Mouse (Mus musculus) urinary bladder, adult 18-20 months (tissue): ENCODE results near the gene P2ry4.

Experiments
- DNase-seq, 2 experiments: peaks; one replicate each; pipeline ENCODE4 v3.0.0; 2022; ENCODE audit warnings: low spot score in 2 of 2, mixed read lengths in 2 of 2

The P2ry4 gene

GRCm38 (mm10) chrX:100594791-100595190 lies at the start of gene P2ry4:
P2ry4 (minus strand) TSS chrX:100594869.
- DNase-seq: no peak

DNA sequence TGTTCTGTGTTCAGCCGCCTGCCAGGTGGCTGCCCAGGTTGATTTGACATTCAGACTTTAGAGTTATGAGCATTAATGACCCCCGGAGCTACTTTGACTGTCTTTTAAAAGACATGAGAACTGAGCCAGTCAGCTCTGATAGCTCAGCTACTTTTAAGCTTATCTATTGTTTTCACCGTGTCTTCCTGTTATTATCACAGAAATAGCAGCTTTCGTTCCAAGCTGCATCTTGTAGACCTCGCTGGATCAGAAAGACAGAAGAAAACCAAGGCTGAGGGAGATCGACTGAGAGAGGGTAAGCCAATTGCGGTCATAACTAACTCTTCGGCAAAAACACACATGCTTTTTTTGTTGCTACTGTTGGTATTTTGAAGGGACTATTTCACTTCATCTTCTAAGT lies 43.8 kb upstream of the P2ry4 start:
- no peak for DNase-seq

GRCm38 (mm10) chrX:100629076-100629475 lies 34.4 kb upstream of the P2ry4 start:
- DNase-seq: no peak

DNA sequence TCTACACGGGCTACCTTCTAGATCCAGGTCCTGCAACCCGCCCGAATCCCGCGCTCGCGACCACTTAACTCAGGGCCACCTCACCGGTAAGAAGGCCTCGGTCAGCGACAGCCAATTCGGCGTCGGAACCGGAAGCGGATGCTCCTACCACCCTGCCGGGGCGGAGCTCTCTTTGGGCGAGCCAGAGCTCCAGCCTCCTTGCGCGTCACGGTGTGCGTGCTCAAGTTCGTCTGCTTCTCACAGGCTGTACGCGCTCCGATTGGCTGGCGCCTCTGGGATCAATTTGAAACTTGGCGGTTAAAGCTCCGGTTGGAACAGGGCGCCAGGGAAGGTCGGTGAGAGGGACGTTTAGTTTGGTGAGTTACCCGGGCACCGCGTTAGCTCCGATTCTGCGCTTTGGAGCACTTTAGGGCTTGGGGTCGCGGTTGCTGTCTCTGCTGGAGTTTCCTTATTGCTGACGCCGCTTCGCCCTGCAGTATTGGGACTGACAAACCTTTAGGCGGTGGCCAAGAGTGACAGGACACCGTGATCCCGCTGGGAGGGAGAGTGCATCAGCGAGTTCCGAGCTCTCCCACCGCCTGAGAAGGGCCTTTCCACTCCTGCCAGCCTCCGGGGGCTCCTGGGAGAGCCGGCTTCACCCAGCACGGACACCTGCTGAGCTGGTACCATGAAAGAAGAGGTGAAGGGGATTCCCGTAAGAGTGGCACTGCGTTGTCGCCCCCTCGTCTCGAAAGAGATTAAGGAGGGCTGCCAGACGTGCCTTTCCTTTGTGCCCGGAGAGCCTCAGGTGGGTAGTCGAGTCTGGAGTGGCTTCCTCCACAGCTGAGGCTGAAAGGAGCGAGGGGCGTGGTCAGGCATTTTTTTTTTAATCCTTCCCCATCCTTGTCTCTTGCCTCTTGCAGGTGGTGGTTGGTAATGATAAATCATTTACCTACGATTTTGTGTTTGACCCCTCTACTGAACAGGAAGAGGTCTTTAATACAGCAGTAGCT lies 31.4 kb upstream of the P2ry4 start, which contains the start of gene Pdzd11:
Gene Pdzd11 (minus strand): TSS at position 767 of the 992 bp plus-strand sequence.
- DNase-seq: peak; percentile 46 to 82

DNA sequence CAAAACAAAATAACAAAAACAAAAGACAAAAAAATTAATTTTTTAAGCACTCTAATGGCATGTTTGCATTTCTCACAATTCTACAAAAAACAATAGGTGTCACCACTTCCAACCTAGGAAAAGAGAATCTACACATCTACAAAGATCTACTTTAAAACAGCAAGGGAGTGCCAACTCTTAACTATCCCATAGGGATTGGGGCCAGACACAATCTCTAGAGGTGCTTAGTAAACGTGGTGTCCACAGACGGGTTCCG lies 30.8 kb upstream of the P2ry4 start, which contains the start of gene Kif4:
Gene Kif4 (plus strand): TSS at position 192 of the 256 bp plus-strand sequence.
- DNase-seq: no peak

DNA sequence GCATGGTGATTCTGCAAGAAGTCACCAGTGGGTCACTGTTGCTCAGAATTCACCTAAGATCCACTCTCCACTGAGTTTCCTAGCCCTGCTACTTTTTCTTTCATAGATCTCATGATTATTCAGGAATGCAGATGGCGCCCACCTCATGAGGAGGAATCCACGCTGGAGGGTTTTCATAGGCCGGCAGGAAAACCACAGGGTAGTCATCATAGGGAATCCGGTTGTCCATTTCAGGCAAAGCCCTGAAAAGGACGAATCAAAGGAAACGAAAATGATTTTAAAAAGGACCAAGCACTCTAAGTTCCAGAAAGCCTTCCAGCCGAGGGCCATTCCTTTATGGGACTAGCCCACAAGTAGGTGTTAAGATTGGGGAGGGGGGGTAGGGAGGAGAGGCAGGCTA lies 30.5 kb upstream of the P2ry4 start:
- no peak for DNase-seq

- DNase-seq: no peak
These were observed 29.6 kb upstream of the P2ry4 start for GRCm38 (mm10) chrX:100624242-100624641.

DNA sequence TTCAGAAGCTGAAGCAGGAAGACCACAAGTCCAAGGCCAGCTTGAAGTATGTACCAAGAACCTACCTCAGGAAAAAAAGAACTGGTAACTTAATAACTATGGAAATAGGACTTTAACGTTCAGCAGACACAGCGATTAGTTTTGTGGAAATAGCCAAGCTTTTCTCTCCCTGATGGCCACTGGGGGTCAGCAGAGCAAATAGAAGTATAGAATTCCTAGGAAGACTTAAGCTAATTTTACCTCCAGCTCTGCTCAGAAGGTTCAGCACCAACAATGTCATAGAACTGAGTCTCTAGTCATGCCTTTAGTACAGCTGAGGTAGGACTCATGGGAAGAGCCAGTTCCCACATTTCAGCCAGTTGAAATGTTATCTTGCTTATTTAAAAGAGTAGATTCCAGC lies 26.7 kb upstream of the P2ry4 start:
- DNase-seq: no peak

DNA sequence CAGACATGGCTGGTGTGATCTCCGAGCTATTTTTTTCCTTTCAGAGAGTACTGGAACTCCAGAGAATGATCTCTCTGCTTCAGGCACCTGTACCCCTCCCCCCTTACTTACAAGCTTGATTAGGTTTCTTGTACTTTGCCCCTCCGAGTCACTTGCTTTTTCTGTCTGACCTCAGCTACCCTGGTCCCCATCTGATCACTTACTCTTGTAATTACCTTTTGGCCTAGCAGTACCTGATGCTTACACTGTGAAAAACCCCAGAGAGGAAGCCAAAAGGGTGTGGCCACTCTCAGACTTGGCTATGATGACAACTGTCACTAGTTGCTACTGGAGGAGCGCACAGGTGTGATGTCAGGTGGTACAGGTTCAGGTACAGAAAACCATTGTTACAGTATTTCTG lies 23.8 kb upstream of the P2ry4 start:
- DNase-seq: no peak

GRCm38 (mm10) chrX:100605314-100605713 lies 10.6 kb upstream of the P2ry4 start, which contains the start of gene Arr3:
Arr3 (plus strand) TSS chrX:100605497.
- DNase-seq: no peak

GRCm38 (mm10) chrX:100599755-100600154 lies 5.1 kb upstream of the P2ry4 start:
- no peak for DNase-seq

DNA sequence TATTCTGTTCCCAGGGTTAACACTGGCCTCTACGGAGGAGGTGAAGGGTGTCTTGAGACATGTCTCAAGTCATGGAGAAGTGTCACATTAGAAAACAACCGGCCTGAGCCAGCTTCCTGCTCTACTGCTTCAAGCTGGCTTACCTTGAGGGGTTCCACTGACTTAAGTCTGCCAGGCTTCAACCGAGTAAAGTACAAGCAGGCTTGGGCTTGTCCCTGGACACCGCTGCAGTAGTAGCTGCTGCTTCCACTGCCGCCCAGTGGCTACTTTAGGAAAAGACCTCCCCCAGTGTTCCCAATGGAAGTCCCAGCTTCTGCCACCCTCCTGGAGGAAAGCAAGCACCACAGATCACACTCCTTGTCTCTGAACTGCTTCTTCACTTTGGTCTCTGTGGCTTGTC lies 2.8 kb upstream of the P2ry4 start:
- DNase-seq: peak in 1 of 2 experiments; percentile 3

DNA sequence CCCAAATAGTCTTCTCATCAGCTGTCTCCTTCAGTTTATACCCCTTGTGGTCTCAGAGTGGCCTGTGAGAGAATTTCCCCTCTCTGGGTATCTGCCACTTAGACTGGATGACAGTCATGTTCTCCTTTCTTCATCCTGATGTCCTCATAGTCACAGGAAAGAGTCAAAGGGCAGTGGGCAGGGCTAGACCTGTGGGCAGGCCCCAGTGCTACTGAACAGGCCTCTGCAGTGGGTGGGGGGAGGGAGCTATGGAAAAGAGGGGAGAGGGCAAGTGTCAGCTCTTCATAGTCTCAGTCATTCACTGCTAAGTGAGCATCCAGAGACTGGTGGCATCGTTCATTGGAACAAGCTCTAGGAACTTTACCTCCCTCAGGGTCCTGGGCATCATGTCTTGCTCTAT lies 22.7 kb downstream of the P2ry4 start, which contains the start of gene Awat1:
Gene Awat1 (plus strand): TSS at position 301 of the 400 bp plus-strand sequence.
- no peak for DNase-seq

GRCm38 (mm10) chrX:100565696-100566095 lies 29.0 kb downstream of the P2ry4 start:
- DNase-seq: no peak

- DNase-seq: no peak
These were observed 38.6 kb downstream of the P2ry4 start for GRCm38 (mm10) chrX:100556026-100556425.
